Mouse (Mus musculus) limb, embryonic 13.5 days (tissue): ENCODE measurements at regions not wholly inside any gene's neighbourhood (a gene's known extent, or its start where the extent isn't known, plus 50 kb on each side); places are given as distances from the start of the nearest gene placed in this dataset.

Experiments
- ATAC-seq: fragments of 200-750 bp; cut with Nextera tagmentation; 2 replicates; pipeline ENCODE4 v1.8.0; 2017; ENCODE audit warnings: low read depth, moderate number of reproducible peaks, moderate TSS enrichment; ENCODE audit not compliant: low FRiP score
- H3K27ac ChIP-seq: fragments of 300-500 bp; sonication (generic); 2 replicates; pipeline ENCODE4 v1.5.1; 2015; ENCODE audit warnings: inconsistent platforms, mild to moderate bottlenecking, moderate library complexity
- H3K27me3 ChIP-seq: fragments of 300-500 bp; sonication (generic); 2 replicates; pipeline ENCODE4 v1.6.1; 2015; ENCODE audit warnings: mild to moderate bottlenecking, inconsistent platforms
- H3K36me3 ChIP-seq: fragments of 300-500 bp; sonication (generic); 2 replicates; pipeline ENCODE4 v1.6.1; 2015; ENCODE audit warnings: inconsistent platforms, mild to moderate bottlenecking, moderate library complexity
- H3K4me1 ChIP-seq: fragments of 300-500 bp; sonication (generic); 2 replicates; pipeline ENCODE4 v1.6.1; 2015; ENCODE audit warnings: inconsistent platforms
- H3K4me2 ChIP-seq: fragments of 300-500 bp; sonication (generic); replicated peaks from 2 replicates; pipeline ENCODE4 v1.6.1; 2015; ENCODE audit warnings: inconsistent platforms, mild to moderate bottlenecking, moderate library complexity
- H3K4me3 ChIP-seq: fragments of 300-500 bp; sonication (generic); 2 replicates; pipeline ENCODE4 v1.5.1; 2015; ENCODE audit warnings: moderate library complexity, mild to moderate bottlenecking, inconsistent platforms
- H3K9ac ChIP-seq: fragments of 300-500 bp; sonication (generic); 2 replicates; pipeline ENCODE4 v1.6.1; 2015; ENCODE audit warnings: mild to moderate bottlenecking, inconsistent platforms
- H3K9me3 ChIP-seq: fragments of 300-500 bp; sonication (generic); 2 replicates; pipeline ENCODE4 v1.6.1; 2016; ENCODE audit warnings: inconsistent platforms
- WGBS: fragments of 180-500 bp; shearing (Covaris S2); methylation state at CpG from one replicate; pipeline ENCODE4 v1.1.7; 2015; 5-methylcytosine and 5-hydroxymethylcytosine counted together

GRCm38 (mm10) chr16:46617544-46618335 is 119.4 kb upstream of the Nectin3 start:
- ATAC-seq, result peak; percentile 54; the same call in 1 of the 2 replicates
- no peak overlapping the region for H3K4me2 ChIP-seq
- H3K4me1 ChIP-seq, result 0 out of 2 replicates have a peak, but pooled peaks cover 2% of the 10 kb centered on the region
- no peaks in the 10 kb centered on the region for H3K36me3 ChIP-seq
- H3K27me3 ChIP-seq, result no peaks in the 10 kb centered on the region
- no peaks in the 10 kb centered on the region for H3K9me3 ChIP-seq
- H3K4me3 ChIP-seq, result no peak overlapping the region
- no peak overlapping the region for H3K9ac ChIP-seq
- WGBS, result 58% methylated on average over 13 of the region's 13 CpGs
- H3K27ac ChIP-seq, result no peak overlapping the region

GRCm38 (mm10) chr16:46616606-46617005 is 118.3 kb upstream of the Nectin3 start:
- ATAC-seq, result no peak
- no peaks in the 10 kb centered on the region for H3K9me3 ChIP-seq
- no peaks in the 10 kb centered on the region for H3K27me3 ChIP-seq
- H3K27ac ChIP-seq, result no peak overlapping the region
- H3K9ac ChIP-seq, result no peak overlapping the region
- H3K4me2 ChIP-seq, result no peak overlapping the region
- H3K4me1 ChIP-seq, result 0 out of 2 replicates have a peak, but pooled peaks cover 2% of the 10 kb centered on the region
- no peak overlapping the region for H3K4me3 ChIP-seq
- no peaks in the 10 kb centered on the region for H3K36me3 ChIP-seq

GRCm38 (mm10) chr16:46613062-46613818 is 114.9 kb upstream of the Nectin3 start:
- Histone ChIP-seq H3K4me3 (no peak overlapping the region), H3K27ac (no peak overlapping the region), H3K36me3 (no peaks in the 10 kb centered on the region), H3K9ac (no peak overlapping the region), H3K27me3 (no peaks in the 10 kb centered on the region), H3K4me2 (no peak overlapping the region), H3K4me1 (0 out of 2 replicates have a peak, but pooled peaks cover 2% of the 10 kb centered on the region), H3K9me3 (no peaks in the 10 kb centered on the region)
- no peak for ATAC-seq
- 49% methylated on average over 5 of the region's 5 CpGs for WGBS

GRCm38 (mm10) chr16:46605879-46606203 is 107.5 kb upstream of the Nectin3 start:
- Histone ChIP-seq H3K27ac (no peak overlapping the region), H3K36me3 (no peaks in the 10 kb centered on the region), H3K27me3 (no peaks in the 10 kb centered on the region), H3K4me1 (no peaks in the 10 kb centered on the region), H3K9me3 (no peaks in the 10 kb centered on the region), H3K4me3 (no peak overlapping the region), H3K4me2 (no peak overlapping the region), H3K9ac (no peak overlapping the region)
- no peak for ATAC-seq

GRCm38 (mm10) chr16:46605001-46605878 is 106.9 kb upstream of the Nectin3 start:
- no peak for ATAC-seq
- H3K4me2 ChIP-seq, result no peak overlapping the region
- H3K4me1 ChIP-seq, result no peaks in the 10 kb centered on the region
- no peaks in the 10 kb centered on the region for H3K9me3 ChIP-seq
- H3K27me3 ChIP-seq, result no peaks in the 10 kb centered on the region
- H3K27ac ChIP-seq, result no peak overlapping the region
- no peaks in the 10 kb centered on the region for H3K36me3 ChIP-seq
- H3K9ac ChIP-seq, result no peak overlapping the region
- 55% methylated on average over 11 of the region's 11 CpGs for WGBS
- H3K4me3 ChIP-seq, result no peak overlapping the region

- ATAC-seq, result no peak
- Histone ChIP-seq H3K4me3 (no peak overlapping the region), H3K9ac (no peak overlapping the region), H3K27ac (no peak overlapping the region), H3K27me3 (no peaks in the 10 kb centered on the region), H3K4me2 (no peak overlapping the region), H3K4me1 (no peaks in the 10 kb centered on the region), H3K36me3 (no peaks in the 10 kb centered on the region), H3K9me3 (no peaks in the 10 kb centered on the region)
- WGBS, result 61% methylated on average over 8 of the region's 8 CpGs
These were observed 94.4 kb upstream of the Nectin3 start for GRCm38 (mm10) chr16:46592618-46593253.

- no peaks in the 10 kb centered on the region for H3K4me1 ChIP-seq
- WGBS, result 58% methylated on average over 1 of the region's 1 CpGs
- no peak overlapping the region for H3K4me3 ChIP-seq
- H3K4me2 ChIP-seq, result no peak overlapping the region
- no peak overlapping the region for H3K9ac ChIP-seq
- no peaks in the 10 kb centered on the region for H3K27me3 ChIP-seq
- H3K27ac ChIP-seq, result no peak overlapping the region
- H3K36me3 ChIP-seq, result no peaks in the 10 kb centered on the region
- no peak for ATAC-seq
- H3K9me3 ChIP-seq, result no peaks in the 10 kb centered on the region
These were observed 88.7 kb upstream of the Nectin3 start for GRCm38 (mm10) chr16:46587056-46587455.

GRCm38 (mm10) chr16:46584502-46584901 is 86.2 kb upstream of the Nectin3 start:
- no peak for ATAC-seq
- Histone ChIP-seq H3K9me3 (no peaks in the 10 kb centered on the region), H3K27me3 (no peaks in the 10 kb centered on the region), H3K36me3 (no peaks in the 10 kb centered on the region), H3K4me3 (no peak overlapping the region), H3K4me1 (no peaks in the 10 kb centered on the region), H3K4me2 (no peak overlapping the region), H3K9ac (no peak overlapping the region), H3K27ac (no peak overlapping the region)

- Histone ChIP-seq H3K9ac (no peak overlapping the region), H3K4me3 (no peak overlapping the region), H3K4me2 (no peak overlapping the region), H3K4me1 (no peaks in the 10 kb centered on the region), H3K36me3 (no peaks in the 10 kb centered on the region), H3K9me3 (no peaks in the 10 kb centered on the region), H3K27ac (no peak overlapping the region), H3K27me3 (no peaks in the 10 kb centered on the region)
- WGBS, result 85% methylated on average over 10 of the region's 10 CpGs
- ATAC-seq, result no peak
These were observed 82.8 kb upstream of the Nectin3 start for GRCm38 (mm10) chr16:46581115-46581514.

- H3K4me1 ChIP-seq, result no peaks in the 10 kb centered on the region
- no peaks in the 10 kb centered on the region for H3K36me3 ChIP-seq
- H3K27ac ChIP-seq, result no peak overlapping the region
- H3K27me3 ChIP-seq, result no peaks in the 10 kb centered on the region
- no peak overlapping the region for H3K4me2 ChIP-seq
- 80% methylated on average over 6 of the region's 6 CpGs for WGBS
- H3K9ac ChIP-seq, result no peak overlapping the region
- no peak overlapping the region for H3K4me3 ChIP-seq
- ATAC-seq, result no peak
- no peaks in the 10 kb centered on the region for H3K9me3 ChIP-seq
These were observed 75.9 kb upstream of the Nectin3 start for GRCm38 (mm10) chr16:46574221-46574620.

- H3K27me3 ChIP-seq, result no peaks in the 10 kb centered on the region
- H3K27ac ChIP-seq, result no peak overlapping the region
- no peak overlapping the region for H3K4me3 ChIP-seq
- WGBS, result 83% methylated on average over 1 of the region's 1 CpGs
- no peak overlapping the region for H3K9ac ChIP-seq
- H3K4me2 ChIP-seq, result no peak overlapping the region
- no peaks in the 10 kb centered on the region for H3K9me3 ChIP-seq
- no peak for ATAC-seq
- no peaks in the 10 kb centered on the region for H3K4me1 ChIP-seq
- H3K36me3 ChIP-seq, result no peaks in the 10 kb centered on the region
These were observed 69.1 kb upstream of the Nectin3 start for GRCm38 (mm10) chr16:46567446-46567845.
